Mouse (Mus musculus): ENCODE results near the gene Vmn2r45.
"Not testable (repeated sequence)": the region's sequence is repeated elsewhere in the genome, so short reads cannot be mapped to it uniquely, and the experiment has no call there.

The Vmn2r45 gene

GRCm38 (mm10) chr7:8488975-8489374, at the start of gene Vmn2r45:
Gene Vmn2r45, minus strand, starts transcription at chr7:8489075.
- DNase-seq (ENCODE audit: low spot score in 2 of 2) = not testable (repeated sequence)

Measured in urinary bladder, postnatal 4 days (tissue).